Mouse (Mus musculus) MEL (cell line): ENCODE data around the gene Fndc3b.

Experiments
- CTCF ChIP-seq, 3 experiments: IDR thresholded peaks in 2 of 3; conservative IDR thresholded peaks in 1 of 3; 2 replicates each; pipeline ENCODE4 v1.5.1; 2011 to 2012; ENCODE audit warnings: low read length in 3 of 3, low read depth in 2 of 3, mild to moderate bottlenecking in 2 of 3, improper control_type of control experiment in 1 of 3, inconsistent platforms in 1 of 3, mixed read lengths in 1 of 3, moderate library complexity in 1 of 3; ENCODE audit not compliant: control insufficient read depth in 1 of 3, insufficient read depth in 1 of 3, poor library complexity in 1 of 3, severe bottlenecking in 1 of 3
- E2F4 ChIP-seq: IDR thresholded peaks from 2 replicates; pipeline ENCODE4 v1.6.1; 2011; ENCODE audit warnings: low read depth, low read length, improper control_type of control experiment, borderline replicate concordance
- EP300 ChIP-seq, 2 experiments: IDR thresholded peaks; 2 replicates each; pipeline ENCODE4 v1.6.1; 2011; ENCODE audit warnings: improper control_type of control experiment in 2 of 2, low read length in 2 of 2, low read depth in 1 of 2, mild to moderate bottlenecking in 1 of 2
- SMC3 ChIP-seq: IDR thresholded peaks from 2 replicates; pipeline ENCODE4 v1.6.1; 2011; ENCODE audit warnings: low read depth, low read length, improper control_type of control experiment
- TAL1 ChIP-seq: IDR thresholded peaks from 2 replicates; pipeline ENCODE4 v1.6.1; 2012; ENCODE audit warnings: mild to moderate bottlenecking, inconsistent platforms, low read length, moderate library complexity, mixed read lengths
- TBP ChIP-seq: IDR thresholded peaks from 2 replicates; pipeline ENCODE4 v1.8.0; 2011; ENCODE audit warnings: low read depth, low read length, improper control_type of control experiment
- UBTF ChIP-seq: IDR thresholded peaks from 2 replicates; pipeline ENCODE4 v1.6.1; 2012; ENCODE audit warnings: low read depth, mild to moderate bottlenecking, inconsistent platforms, low read length, improper control_type of control experiment, moderate library complexity, borderline replicate concordance; ENCODE audit not compliant: insufficient read depth
- USF1 ChIP-seq: IDR thresholded peaks from 2 replicates; pipeline ENCODE4 v1.6.1; 2014; ENCODE audit warnings: low read depth, mild to moderate bottlenecking, inconsistent platforms, low read length, improper control_type of control experiment, moderate library complexity

DNA sequence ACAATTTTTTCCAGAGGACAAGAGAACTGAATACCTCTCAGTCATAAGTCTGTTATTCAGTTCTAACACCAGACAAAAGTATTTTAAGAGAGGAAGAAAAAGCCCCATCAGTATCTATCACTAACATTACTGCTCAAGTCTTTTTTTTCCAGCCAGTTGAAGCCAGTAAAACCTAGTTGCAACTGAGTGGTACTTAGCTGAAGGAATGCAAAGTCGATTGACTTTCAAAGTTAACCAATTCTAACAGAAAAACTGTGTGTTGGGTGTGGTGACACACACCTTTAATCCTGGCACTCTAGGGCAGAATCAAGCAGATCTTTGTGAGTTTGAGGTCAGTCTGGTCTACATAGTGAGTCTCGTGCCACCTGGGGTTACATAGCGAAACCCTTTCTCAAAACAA, 304.7 kb downstream of the Fndc3b start:
- TF ChIP-seq CTCF (IDR thresholded peaks at IDR 0.05 in 2 of 3, conservative IDR thresholded peaks at IDR 0.05 in 1 of 3; ENCODE audit: control insufficient read depth in 1 of 3, insufficient read depth in 1 of 3, low read depth in 2 of 3, low read length in 3 of 3, poor library complexity in 1 of 3, severe bottlenecking in 1 of 3) (no peak), EP300 (IDR thresholded peaks at IDR 0.05; ENCODE audit: low read depth in 1 of 2, low read length in 2 of 2) (no peak), E2F4 (no peak), USF1 (no peak), SMC3 (no peak), UBTF (no peak), TAL1 (no peak), TBP (no peak)
